Mouse (Mus musculus) adrenal gland, adult 8-10 months (tissue): ENCODE results near the gene Fdxacb1. TPM values are rescaled to one million over a fixed set of nuclear protein-coding genes. Genes with fewer than 3 reads are reported as not detected.
A peak's percentile ranks its signal among the peaks of the same experiment; 100 is the strongest.

Source experiments
- DNase-seq: peaks from one replicate; pipeline ENCODE4 v3.0.0; 2022
- total RNA-seq, 4 experiments: library from RNA; stranded (reverse); gene quantifications; 2 replicates each; pipeline ENCODE4 v1.2.4; 2022

Fdxacb1 gene
- 1 to 10 TPM; 5.3 to 8.9 (median 6.7) TPM for total RNA-seq

- peak; percentile 98 for DNase-seq
These were observed at the start of gene Fdxacb1 for GRCm38 (mm10) chr9:50768107-50769002. Fdxacb1 (plus strand) TSS chr9:50768236.

DNA sequence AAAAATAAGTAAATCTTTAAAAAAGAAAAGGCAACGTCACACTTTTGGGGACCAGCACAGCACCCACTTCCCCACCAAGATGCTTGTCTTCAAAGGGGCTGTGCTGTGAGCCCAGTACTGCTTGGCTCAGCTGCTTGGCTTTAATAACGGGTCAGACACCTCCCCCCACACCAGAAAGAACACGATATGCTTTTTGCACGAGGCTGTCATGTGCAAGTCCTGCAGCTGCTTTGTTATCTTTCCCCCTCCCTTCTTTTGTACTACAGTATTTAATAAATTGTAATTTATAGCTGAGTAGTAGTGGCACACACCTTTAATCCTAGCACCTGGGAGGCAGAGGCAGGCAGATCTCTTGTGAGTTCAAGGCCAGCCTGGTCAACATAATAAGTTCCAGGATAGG is 49.2 kb upstream of the Fdxacb1 start:
- no peak for DNase-seq

DNA sequence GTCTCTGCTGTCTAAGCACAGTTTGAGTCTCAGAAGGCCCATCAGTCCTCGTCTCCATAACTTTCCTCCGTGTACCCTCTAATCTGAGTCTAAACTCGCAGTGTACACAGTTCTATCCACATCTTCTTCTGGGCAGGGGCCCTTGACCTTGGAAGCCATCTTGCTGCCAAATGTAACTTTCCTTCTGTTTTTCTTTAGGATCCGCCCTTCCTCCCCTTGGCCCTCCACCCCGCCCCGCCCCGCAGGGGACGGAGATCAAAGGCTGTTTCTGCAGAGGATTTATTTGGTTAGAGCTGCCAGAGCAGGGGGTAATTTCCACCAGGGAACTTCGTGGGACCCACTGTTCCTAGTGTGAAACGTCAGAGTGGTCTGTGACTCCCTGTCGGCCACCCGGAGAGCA is 47.0 kb upstream of the Fdxacb1 start:
- DNase-seq, result peak; percentile 35

- no peak for DNase-seq
These were observed 45.6 kb upstream of the Fdxacb1 start for GRCm38 (mm10) chr9:50722451-50722911.

- peak; percentile 66 for DNase-seq
These were observed 44.6 kb upstream of the Fdxacb1 start for GRCm38 (mm10) chr9:50723406-50723805.

- DNase-seq, result no peak
These were observed 43.9 kb upstream of the Fdxacb1 start for GRCm38 (mm10) chr9:50724147-50724546.

- no peak for DNase-seq
These were observed 43.2 kb upstream of the Fdxacb1 start for GRCm38 (mm10) chr9:50724661-50725330.

DNA sequence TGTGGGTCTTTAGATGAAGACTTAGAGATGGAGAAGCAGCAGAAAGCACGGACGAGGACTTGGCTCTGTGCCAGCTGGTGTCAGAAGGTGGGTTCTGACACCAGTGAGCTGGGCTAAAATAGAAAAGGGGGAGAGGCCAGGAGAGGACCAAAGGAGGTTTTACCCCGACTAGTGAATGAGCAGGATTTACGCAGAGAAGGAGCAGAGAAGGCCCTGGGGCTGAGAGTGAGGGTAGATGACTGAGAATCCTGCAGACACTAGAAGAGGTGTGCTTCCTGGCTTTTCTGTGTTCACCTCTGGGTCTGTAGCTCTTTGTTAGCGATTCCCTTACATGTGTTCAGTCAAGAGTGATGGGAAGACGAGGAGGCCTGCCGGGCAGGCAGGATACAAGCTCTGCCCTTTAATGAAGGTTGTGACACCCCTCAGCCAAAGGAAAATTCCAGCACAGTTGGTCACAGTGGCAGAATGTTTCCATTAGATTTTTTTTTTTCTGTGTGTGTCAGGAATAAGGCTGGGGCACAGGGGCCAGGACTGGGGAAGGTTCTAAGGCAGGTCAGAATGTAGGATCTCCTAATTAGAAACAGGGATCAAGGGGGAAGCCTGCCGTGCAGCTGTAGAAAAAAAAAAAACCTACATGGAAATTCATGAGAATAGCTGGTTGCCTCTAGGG is 42.0 kb upstream of the Fdxacb1 start:
- DNase-seq, result no peak

- DNase-seq, result peak; percentile 12
These were observed 40.7 kb upstream of the Fdxacb1 start for GRCm38 (mm10) chr9:50727171-50727924.

DNA sequence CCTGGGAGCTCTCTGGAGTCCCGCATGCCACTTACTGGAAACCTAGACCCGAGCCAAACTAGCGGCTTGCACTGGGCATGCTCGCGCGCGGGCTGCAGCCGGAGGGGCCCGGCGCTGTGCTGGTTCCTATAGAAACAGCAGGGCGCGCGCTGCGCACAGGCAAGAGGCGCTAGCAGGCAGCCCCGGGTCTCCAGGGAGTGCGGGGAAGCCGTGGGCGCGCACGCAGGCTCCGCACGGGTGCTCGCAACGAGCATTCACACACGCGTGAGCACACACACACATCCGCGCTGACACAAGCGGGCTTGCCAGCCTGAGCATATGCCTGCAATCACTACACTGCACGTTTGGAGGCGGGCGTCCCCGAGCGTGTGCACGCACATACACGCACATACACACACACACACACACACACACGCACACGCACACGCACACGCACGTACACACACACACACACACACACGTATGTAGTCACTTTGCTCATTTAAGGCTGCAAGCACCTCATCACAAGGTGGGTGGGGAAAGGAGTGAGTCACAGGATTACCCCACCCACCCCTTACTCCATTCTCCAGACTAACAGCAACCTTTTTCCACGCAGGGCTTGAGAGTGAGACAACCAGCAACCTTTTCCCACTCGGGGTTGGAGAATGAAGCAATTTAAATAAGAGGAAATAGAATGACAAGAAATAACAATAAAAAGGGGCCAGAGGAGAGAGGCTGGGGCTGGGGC is 39.9 kb upstream of the Fdxacb1 start:
- peak; percentile 48 for DNase-seq

- DNase-seq, result no peak
These were observed 38.4 kb upstream of the Fdxacb1 start for GRCm38 (mm10) chr9:50729600-50729999.

DNA sequence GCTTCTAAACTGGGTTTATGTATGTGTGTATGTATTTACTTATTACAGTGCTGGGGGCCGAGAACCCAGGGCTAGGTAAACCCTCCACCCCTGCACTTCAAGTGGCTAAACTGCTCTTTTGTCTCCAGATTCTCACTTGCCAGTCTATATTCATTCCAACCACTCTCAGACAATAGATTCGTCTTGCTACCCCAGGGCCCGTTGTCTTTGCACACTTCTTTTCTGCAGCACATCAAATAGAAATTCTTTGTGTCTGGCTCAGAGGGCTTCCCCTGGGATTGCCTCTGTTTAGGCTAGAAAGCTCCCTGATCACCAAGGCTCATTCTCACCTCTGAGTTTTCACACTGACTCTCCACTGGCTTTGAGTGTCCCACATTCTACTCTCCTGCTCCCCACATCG is 35.5 kb upstream of the Fdxacb1 start:
- DNase-seq, result no peak

DNA sequence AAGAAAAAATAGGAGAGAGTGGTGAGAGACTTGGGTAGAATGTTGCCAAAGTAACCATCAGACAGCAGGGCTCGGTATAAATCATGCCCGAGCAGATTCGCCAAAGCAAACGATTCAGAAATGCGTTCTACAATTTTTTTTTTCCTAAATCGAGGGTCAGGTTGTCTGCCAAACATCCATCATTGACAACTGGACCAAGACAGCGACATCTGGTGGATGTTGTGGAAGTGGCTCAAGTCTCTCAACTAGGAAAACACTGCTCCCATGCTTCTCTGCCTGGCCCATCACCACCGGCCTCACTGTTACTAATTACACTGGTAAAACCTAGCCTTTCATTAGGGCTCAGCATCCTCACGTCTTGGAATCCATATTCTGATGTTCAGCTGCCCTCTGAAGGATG is 33.0 kb upstream of the Fdxacb1 start:
- DNase-seq, result no peak

GRCm38 (mm10) chr9:50738914-50739870 is 28.8 kb upstream of the Fdxacb1 start, which contains the start of gene Dixdc1:
Dixdc1 (minus strand) TSS chr9:50739517.
- DNase-seq, result peak; percentile 94

DNA sequence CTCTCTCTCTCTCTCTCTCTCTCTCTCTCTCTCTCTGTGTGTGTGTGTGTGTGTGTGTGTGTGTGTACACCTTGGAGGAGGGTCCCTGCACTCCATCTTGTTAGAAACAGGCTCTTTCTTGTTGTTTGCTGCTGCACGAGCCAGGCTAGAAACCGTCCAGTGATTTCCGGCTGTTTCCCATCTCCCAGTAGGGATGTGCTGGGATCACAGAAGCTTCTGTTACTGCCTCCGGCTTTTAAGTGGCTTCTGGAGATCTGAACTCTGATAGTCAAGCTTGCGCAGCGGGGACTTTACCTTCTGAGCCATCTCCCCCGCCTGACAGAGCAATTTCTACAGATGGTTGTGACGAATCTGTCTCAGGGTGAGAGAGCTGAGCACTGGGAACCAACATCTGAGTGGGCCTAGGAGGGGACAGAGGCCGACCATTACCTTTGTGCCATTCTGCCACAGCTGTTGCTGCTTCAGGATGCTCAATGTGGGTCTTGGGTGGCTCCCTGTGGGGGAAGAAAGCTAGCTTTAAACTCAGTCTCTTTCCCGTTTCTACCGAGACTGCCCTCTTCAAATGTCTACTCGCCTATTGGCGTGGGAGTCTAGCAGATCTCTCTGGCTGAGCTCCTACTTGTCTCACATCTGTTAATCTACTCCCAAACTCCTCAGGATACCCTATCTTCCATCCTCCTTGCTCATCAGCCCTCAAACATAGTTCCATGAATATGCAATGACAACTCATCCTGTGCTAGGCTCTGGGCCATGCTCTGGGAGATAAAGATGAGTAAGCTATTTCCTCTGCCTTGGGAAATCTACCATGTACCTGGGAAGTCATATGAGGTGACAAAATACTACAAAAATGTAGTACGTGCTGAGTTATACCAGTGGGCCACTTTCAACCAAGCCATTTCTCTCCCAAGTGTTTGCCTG is 26.9 kb upstream of the Fdxacb1 start:
- no peak for DNase-seq

DNA sequence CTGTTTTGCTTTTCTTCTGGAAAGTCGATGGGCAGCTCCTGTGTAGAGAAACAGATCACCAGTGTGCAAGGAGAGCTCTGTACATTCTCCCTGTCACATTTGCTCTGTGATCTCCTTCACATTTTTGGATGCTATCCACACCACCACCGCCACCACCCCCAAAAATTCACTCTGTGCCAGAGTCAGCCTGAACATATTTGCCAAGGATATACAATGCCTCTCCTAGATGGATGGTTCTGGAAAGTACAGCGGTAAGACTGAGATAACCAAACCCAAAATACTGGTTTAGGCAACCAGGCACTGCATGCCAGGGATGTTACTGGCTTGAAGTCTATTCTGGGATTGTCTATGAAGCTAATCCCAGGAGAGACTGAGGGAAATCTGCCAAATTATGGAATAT is 25.8 kb upstream of the Fdxacb1 start:
- DNase-seq, result no peak

GRCm38 (mm10) chr9:50742744-50743143 is 25.3 kb upstream of the Fdxacb1 start:
- DNase-seq, result no peak

- no peak for DNase-seq
These were observed 22.2 kb upstream of the Fdxacb1 start for GRCm38 (mm10) chr9:50745806-50746205.

- DNase-seq, result no peak
These were observed 21.8 kb upstream of the Fdxacb1 start, which contains the start of gene 2310030G06Rik for GRCm38 (mm10) chr9:50746214-50746677. 2310030G06Rik (minus strand) TSS chr9:50746536.
